Mouse (Mus musculus) midbrain, embryonic 13.5 days (tissue): ENCODE results near the gene Rasgrp2. TPM values are rescaled to one million over a fixed set of nuclear protein-coding genes. Genes with fewer than 3 reads are reported as not detected.

Experiments used
- ATAC-seq: fragments of 200-750 bp; cut with Nextera tagmentation; 2 replicates; pipeline ENCODE4 v1.8.0; 2017; ENCODE audit warnings: mild to moderate bottlenecking, moderate TSS enrichment, moderate library complexity
- H3K27ac ChIP-seq: fragments of 300-500 bp; sonication (generic); 2 replicates; pipeline ENCODE4 v1.5.1; 2015; ENCODE audit warnings: inconsistent platforms, mild to moderate bottlenecking, moderate library complexity
- H3K27me3 ChIP-seq: fragments of 300-500 bp; sonication (generic); 2 replicates; pipeline ENCODE4 v1.6.1; 2015; ENCODE audit warnings: mild to moderate bottlenecking, inconsistent platforms
- H3K36me3 ChIP-seq: fragments of 300-500 bp; sonication (generic); 2 replicates; pipeline ENCODE4 v1.6.1; 2015; ENCODE audit warnings: mild to moderate bottlenecking, inconsistent platforms
- H3K4me1 ChIP-seq: fragments of 300-500 bp; sonication (generic); replicated peaks from 2 replicates; pipeline ENCODE4 v1.6.1; 2015; ENCODE audit warnings: inconsistent platforms
- H3K4me2 ChIP-seq: fragments of 300-500 bp; sonication (generic); replicated peaks from 2 replicates; pipeline ENCODE4 v1.6.1; 2015; ENCODE audit warnings: moderate library complexity, mild to moderate bottlenecking, inconsistent platforms
- H3K4me3 ChIP-seq: fragments of 300-500 bp; sonication (generic); replicated peaks from 2 replicates; pipeline ENCODE4 v1.5.1; 2015; ENCODE audit warnings: mild to moderate bottlenecking, inconsistent platforms
- H3K9ac ChIP-seq: fragments of 300-500 bp; sonication (generic); replicated peaks from 2 replicates; pipeline ENCODE4 v1.6.1; 2015; ENCODE audit warnings: mild to moderate bottlenecking, inconsistent platforms
- H3K9me3 ChIP-seq: fragments of 300-500 bp; sonication (generic); 2 replicates; pipeline ENCODE4 v1.6.1; 2016; ENCODE audit warnings: mild to moderate bottlenecking, inconsistent platforms
- WGBS: fragments of 180-500 bp; shearing (Covaris S2); methylation state at CpG from one replicate; pipeline ENCODE4 v1.1.7; 2015; 5-methylcytosine and 5-hydroxymethylcytosine counted together
- polyA plus RNA-seq: library from polyadenylated mRNA; unstranded; fragments of >200 nt; fragmentation: Nextera tagmentation; extraction: Ambion mirVana; gene quantifications from 2 replicates; pipeline ENCODE4 v1.2.1, GENCODE M21; 2015

The Rasgrp2 gene
- 28.5 and 29.6 TPM in 2 replicates for polyA plus RNA-seq

DNA sequence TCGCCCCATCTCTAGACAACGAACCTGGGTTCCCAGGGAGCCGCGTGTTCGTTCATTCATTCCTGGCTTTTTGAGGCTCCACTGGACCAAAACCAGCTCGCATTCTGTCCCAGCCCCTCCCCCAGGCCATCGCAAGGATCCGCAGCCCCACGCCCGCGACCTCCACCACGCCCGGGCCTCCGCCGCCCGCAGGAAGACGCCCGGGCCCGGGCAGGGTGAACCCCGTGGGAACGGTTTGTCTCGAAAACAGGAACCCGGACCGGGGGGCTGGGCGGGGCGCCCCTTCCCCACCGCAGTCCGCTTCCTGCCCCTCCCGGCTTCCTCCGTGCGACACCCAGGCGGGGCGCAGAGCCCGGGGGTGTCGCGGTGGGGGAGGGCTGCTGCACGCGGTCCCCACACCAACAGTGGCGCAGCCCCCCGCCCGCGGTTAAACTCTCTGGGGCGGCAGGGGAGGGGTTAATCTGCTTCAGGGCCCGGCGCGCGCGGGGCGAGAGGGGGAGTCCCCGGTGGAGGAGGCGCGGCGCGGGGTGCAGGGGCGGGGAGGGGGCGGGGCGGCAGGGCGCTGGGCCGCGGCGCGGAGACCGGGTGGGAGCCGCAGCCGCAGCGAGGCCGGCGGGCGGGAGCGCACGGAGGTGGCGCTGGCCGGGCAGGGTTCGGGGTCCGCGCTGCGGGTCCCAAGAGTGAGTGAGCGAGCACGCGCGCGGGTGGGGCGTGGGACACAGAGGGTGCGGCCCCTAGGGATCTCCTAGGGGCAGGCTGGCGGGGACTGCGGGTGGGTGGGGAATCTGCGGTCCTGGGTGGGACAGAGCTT, at the start of gene Rasgrp2:
TSS of gene Rasgrp2 (plus strand) at position 56 of the 811 bp plus-strand sequence.
- under 1% methylated on average over 73 of the region's 87 CpGs for WGBS

DNA sequence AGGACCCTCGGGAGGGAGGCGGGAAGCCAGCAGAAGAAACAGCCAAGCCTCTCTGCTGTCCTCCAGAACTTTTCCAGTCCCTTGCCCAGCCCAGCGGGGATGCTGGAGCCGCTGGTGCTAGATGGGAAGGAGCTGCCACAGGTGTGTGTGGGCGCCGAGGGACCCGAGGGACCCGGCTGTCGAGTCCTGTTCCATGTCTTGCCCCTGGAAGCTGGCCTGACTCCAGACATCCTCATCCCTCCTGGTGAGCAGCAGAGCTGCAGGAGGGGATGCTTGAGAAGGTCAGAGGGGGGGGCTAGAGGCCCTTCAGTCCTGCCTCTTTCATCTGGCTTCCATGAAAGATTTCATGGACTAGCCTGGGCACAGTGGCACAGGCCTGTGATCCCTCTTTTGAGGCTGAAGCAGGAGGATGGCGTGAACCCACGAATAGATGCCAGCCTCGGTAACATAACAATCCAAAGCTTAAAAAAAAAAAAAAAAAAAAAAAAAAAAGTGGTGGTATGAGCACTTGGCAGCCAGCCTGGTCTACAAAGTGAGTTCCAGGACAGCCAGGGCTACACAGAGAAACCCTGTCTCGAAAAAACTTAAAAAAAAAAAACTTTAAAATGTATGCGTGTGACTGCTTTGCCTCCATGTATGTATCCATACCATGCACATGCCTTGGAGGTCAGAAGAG, 47.6 kb upstream of the Rasgrp2 start:
- no peaks in the 10 kb centered on the region for H3K9me3 ChIP-seq
- peaks cover 56% of the 10 kb centered on the region for H3K36me3 ChIP-seq
- H3K4me2 ChIP-seq: no peak overlapping the region
- WGBS: 68% methylated on average over 14 of the region's 14 CpGs
- H3K4me1 ChIP-seq: peaks cover 6% of the 10 kb centered on the region
- ATAC-seq: no peak
- no peak overlapping the region for H3K4me3 ChIP-seq
- H3K27ac ChIP-seq: no peak overlapping the region
- H3K27me3 ChIP-seq: no peaks in the 10 kb centered on the region
- H3K9ac ChIP-seq: no peak overlapping the region

More for the DNA sequence above, at the start of gene Rasgrp2:
- peak within 1 kb of the TSS; percentile 77 for H3K9ac ChIP-seq
- peaks cover 48% of the 10 kb centered on the region for H3K4me1 ChIP-seq
- no peaks in the 10 kb centered on the region for H3K36me3 ChIP-seq
- no peaks in the 10 kb centered on the region for H3K9me3 ChIP-seq
- H3K27me3 ChIP-seq: peaks cover 40% of the 10 kb centered on the region
- peak within 1 kb of the TSS; percentile 53 for H3K27ac ChIP-seq
- peak within 1 kb of the TSS; percentile 60 for H3K4me3 ChIP-seq
- H3K4me2 ChIP-seq: peak within 1 kb of the TSS; percentile 97
- peak; percentile 15; the same call in 1 of the 2 replicates for ATAC-seq

DNA sequence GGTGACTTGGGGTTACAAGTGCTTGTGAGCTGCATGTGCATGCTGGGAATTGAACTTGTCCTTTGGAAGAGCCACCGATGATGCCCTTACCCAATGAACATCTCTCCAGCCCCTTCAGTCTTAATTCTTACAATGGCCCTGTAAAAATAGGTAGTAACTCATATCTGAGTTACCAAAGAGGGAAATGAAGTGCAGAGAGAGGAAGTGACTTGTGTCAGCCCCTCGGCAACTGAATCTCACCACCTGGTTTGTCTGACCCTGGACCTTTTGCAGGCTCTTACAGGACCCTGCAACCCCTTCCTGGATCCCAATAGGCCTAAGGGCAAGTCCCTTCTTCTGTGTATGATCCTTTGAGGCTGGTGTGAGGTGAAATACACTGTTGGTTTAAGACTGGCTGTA, 47.0 kb upstream of the Rasgrp2 start:
- Histone ChIP-seq H3K4me1 (peaks cover 6% of the 10 kb centered on the region), H3K36me3 (peaks cover 51% of the 10 kb centered on the region), H3K9me3 (no peaks in the 10 kb centered on the region), H3K27ac (no peak overlapping the region), H3K27me3 (no peaks in the 10 kb centered on the region), H3K9ac (no peak overlapping the region), H3K4me3 (no peak overlapping the region), H3K4me2 (no peak overlapping the region)
- WGBS: 96% methylated on average over 2 of the region's 2 CpGs
- ATAC-seq: no peak

DNA sequence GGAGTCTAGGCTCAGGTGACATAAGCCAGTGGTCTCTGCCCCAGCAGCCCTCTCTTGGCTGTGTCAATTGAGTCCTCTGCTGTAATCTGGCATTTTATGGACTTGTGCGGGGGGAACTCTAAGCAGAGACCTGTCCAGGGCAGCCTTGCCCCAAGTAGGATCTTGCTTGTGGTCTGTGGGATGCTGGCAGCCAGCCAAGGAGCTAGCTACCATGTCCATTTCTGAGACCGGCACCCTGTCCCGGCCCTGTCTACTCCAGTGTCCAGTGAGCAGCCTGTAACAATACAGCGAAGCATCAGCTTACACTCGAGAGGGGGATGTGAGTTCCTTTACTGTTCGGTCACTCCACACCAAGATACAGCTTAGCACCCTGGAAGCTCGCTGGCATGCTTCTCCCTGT, 45.1 kb upstream of the Rasgrp2 start:
- WGBS: 85% methylated on average over 7 of the region's 7 CpGs
- H3K9ac ChIP-seq: no peak overlapping the region
- no peak overlapping the region for H3K27ac ChIP-seq
- no peak overlapping the region for H3K4me3 ChIP-seq
- no peak for ATAC-seq
- H3K4me2 ChIP-seq: no peak overlapping the region
- peaks cover 6% of the 10 kb centered on the region; the same call in 1 of the 2 replicates for H3K4me1 ChIP-seq
- H3K9me3 ChIP-seq: no peaks in the 10 kb centered on the region
- peaks cover 40% of the 10 kb centered on the region for H3K36me3 ChIP-seq
- no peaks in the 10 kb centered on the region for H3K27me3 ChIP-seq

DNA sequence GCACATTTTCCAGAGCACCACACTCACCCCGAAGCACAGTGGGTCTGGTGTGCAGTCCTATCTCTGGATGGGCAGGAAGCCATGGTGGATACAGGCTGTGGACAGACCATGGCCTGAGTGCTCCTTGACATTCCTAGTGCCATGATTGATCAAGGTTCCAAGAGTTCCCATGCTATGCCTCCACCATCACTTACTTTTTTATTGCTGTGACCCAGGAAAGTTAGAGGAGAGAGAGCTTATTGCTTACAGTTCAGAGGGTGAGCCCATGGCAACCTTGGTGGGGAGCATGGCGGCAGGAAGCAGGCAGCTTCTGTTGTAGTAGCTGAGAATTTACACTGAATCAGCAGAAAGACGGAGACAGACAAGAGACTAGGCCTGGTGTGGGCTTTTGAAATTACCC, 37.8 kb upstream of the Rasgrp2 start:
- no peak overlapping the region for H3K27ac ChIP-seq
- no peaks in the 10 kb centered on the region for H3K9me3 ChIP-seq
- ATAC-seq: no peak
- H3K4me2 ChIP-seq: no peak overlapping the region
- peaks cover 25% of the 10 kb centered on the region for H3K4me1 ChIP-seq
- H3K4me3 ChIP-seq: no peak overlapping the region
- H3K27me3 ChIP-seq: no peaks in the 10 kb centered on the region
- WGBS: 92% methylated on average over 3 of the region's 3 CpGs
- H3K9ac ChIP-seq: no peak overlapping the region
- peaks cover 17% of the 10 kb centered on the region for H3K36me3 ChIP-seq

DNA sequence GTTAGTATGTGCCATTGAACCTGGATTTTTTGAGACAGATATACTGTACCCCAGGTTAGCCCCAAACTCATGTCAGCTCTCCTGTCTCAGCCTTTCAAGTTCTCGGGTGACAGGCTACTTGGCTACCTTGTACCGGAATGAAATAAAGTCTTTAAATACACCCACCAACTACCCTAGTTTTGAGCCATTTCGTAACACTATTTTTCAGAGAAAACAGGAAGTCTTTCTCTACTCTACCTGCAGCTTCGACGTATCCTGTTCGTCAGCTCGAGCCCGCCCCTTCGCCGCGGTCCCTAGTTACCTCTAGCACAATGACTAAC, 36.1 kb upstream of the Rasgrp2 start:
- peak overlapping the region; percentile 56 for H3K4me2 ChIP-seq
- peaks cover 34% of the 10 kb centered on the region for H3K36me3 ChIP-seq
- ATAC-seq: no peak
- 2% methylated on average over 11 of the region's 11 CpGs for WGBS
- peak overlapping the region; percentile 99 for H3K9ac ChIP-seq
- H3K27me3 ChIP-seq: no peaks in the 10 kb centered on the region
- H3K27ac ChIP-seq: peak overlapping the region; percentile 99
- peaks cover 41% of the 10 kb centered on the region for H3K4me1 ChIP-seq
- H3K9me3 ChIP-seq: no peaks in the 10 kb centered on the region
- peak overlapping the region; percentile 99 for H3K4me3 ChIP-seq

DNA sequence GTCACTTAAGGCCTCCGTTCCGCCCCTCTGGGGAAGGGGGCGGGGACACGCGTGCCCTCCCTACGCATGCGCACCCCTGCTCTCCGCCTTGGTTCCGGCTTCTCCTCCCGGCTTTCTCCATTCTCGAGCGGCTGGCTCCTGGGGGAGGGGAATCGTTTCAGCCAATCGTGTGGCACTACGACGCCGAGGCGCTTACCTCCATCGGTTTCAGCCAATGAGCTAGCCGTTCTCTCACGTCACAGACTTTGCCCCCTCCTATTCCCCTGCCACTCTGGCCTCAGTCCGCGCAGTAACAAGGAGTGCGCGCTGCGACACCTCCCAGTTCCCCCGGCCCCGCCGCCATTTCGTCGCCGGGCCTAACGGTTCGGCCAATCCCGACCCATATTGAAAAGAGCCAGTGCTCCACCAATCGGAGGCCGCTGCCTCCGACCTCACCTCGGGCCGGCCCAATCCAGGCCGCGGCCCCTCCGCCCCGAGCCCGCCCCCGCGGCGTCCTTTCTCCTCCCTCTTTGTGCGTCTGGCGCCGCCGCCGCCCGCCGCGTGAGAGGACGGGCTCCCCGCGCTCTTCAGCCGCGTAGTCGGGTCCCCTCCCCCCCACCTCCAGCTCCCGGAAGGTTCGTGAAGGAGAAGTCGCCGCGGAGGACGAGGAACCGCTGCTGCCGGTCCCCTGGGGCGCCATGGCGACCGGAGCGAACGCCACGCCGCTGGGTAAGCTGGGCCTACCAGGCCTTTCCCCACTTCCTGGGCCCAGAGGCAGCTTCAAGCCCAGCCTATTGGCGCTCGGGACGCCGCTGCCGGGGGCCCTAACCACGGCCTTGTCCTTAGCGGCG, 35.5 kb upstream of the Rasgrp2 start, which contains the start of gene Sf1:
TSS of gene Sf1 (plus strand) at position 280 of the 830 bp plus-strand sequence.
- Histone ChIP-seq H3K4me1 (peaks cover 41% of the 10 kb centered on the region), H3K4me2 (peak within 1 kb of the TSS; percentile 97), H3K27me3 (no peaks in the 10 kb centered on the region), H3K4me3 (peak within 1 kb of the TSS; percentile 99), H3K36me3 (peaks cover 39% of the 10 kb centered on the region), H3K9ac (peak within 1 kb of the TSS; percentile 99), H3K9me3 (no peaks in the 10 kb centered on the region), H3K27ac (peak within 1 kb of the TSS; percentile 99)
- WGBS: 1% methylated on average over 84 of the region's 85 CpGs
- ATAC-seq: peak; percentile 98

DNA sequence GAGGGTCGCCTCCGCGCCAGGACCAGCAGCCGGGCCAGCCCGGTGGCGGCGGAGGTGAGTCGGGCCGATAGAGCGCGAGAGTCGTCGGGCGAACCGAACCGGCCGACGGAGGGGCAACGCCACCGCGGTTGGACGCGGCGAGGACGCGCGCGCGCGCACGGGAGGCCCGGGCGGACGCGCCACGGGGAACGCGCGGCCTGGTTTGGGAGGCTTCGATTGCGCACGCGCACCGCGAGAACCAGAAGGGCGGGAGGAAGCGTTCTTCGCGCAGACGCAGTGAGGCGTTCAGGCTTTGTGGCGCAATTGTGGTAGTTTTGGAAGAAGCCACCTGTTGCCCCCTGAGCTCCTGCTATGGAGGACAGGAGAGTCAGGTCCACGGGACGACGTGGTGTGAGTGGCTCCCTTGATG, 34.8 kb upstream of the Rasgrp2 start:
- Histone ChIP-seq H3K9me3 (no peaks in the 10 kb centered on the region), H3K4me1 (peaks cover 41% of the 10 kb centered on the region), H3K36me3 (peaks cover 45% of the 10 kb centered on the region), H3K27me3 (no peaks in the 10 kb centered on the region), H3K27ac (peak overlapping the region; percentile 99), H3K9ac (peak overlapping the region; percentile 99), H3K4me2 (peak overlapping the region; percentile 97), H3K4me3 (peak overlapping the region; percentile 99)
- under 1% methylated on average over 55 of the region's 55 CpGs for WGBS
- ATAC-seq: no peak

DNA sequence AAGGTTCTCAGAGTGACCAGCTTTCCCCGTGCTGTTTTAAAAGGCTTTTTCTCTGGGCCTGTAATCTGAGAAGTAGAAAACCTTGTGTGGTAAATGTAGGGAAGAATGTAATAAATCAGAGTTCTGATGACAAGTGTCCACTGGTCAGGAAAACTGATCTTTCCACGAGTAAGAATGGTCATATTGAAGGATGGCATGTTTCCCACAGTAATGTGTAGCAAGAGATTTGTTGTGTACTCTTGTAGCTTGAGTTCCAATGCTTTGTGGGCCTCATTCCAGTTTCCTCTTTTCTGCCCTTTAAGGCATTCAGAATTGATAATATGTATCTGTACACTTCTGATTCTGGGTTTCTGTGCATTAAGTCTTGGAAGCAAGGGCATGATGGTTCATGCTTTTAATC, 34.3 kb upstream of the Rasgrp2 start:
- H3K36me3 ChIP-seq: peaks cover 49% of the 10 kb centered on the region
- H3K27me3 ChIP-seq: no peaks in the 10 kb centered on the region
- ATAC-seq: no peak
- H3K27ac ChIP-seq: peak overlapping the region; percentile 99; the same call in 1 of the 2 replicates
- H3K4me2 ChIP-seq: peak overlapping the region; percentile 97
- H3K9me3 ChIP-seq: no peaks in the 10 kb centered on the region
- H3K4me3 ChIP-seq: peak overlapping the region; percentile 99
- WGBS: 11% methylated on average over 2 of the region's 2 CpGs
- peaks cover 41% of the 10 kb centered on the region for H3K4me1 ChIP-seq
- H3K9ac ChIP-seq: peak overlapping the region; percentile 99

DNA sequence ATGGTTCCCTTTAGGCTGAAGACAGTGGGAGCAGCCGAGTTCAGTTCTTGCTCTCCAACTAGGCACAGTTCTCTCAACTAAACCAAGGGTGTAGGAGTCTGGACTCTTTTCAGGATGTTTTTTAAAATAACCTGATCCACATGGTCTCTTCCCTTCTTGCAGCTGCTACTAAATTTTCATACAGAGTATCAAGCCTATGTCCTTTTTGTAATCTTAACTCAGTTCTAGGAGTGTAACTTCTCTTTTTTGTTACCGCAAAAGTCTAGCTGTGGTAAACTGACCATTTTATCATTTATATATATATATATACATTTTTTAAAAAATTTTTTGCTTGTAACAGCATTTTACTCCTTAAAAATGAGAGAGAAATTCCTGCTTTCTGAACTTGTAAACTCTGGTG, 29.0 kb upstream of the Rasgrp2 start:
- 95% methylated on average over 2 of the region's 2 CpGs for WGBS
- no peaks in the 10 kb centered on the region for H3K27me3 ChIP-seq
- H3K27ac ChIP-seq: no peak overlapping the region
- no peaks in the 10 kb centered on the region for H3K9me3 ChIP-seq
- H3K4me2 ChIP-seq: no peak overlapping the region
- H3K4me1 ChIP-seq: peaks cover 27% of the 10 kb centered on the region
- ATAC-seq: no peak
- no peak overlapping the region for H3K9ac ChIP-seq
- H3K4me3 ChIP-seq: no peak overlapping the region
- H3K36me3 ChIP-seq: peaks cover 93% of the 10 kb centered on the region

DNA sequence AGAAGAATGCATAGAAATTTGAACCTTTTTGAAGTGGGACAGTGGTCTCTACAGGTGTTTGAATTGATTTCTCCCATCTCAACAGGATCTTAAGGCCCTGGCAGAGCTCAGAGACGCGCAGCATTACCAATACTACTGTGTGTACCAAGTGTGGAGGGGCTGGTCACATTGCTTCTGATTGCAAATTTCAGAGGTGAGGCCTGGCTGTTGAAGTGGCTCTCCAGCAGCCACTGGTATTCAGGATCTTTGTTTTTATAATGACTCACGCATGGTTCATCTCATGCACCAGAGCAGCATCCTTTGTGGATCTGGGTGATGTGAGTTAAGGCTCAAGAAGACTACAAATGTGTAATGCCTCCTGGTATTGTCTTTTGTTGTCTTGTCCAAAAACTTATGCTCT, 26.7 kb upstream of the Rasgrp2 start:
- peaks cover 95% of the 10 kb centered on the region for H3K36me3 ChIP-seq
- no peak for ATAC-seq
- H3K9ac ChIP-seq: no peak overlapping the region
- no peak overlapping the region for H3K27ac ChIP-seq
- H3K4me2 ChIP-seq: no peak overlapping the region
- H3K4me3 ChIP-seq: no peak overlapping the region
- 92% methylated on average over 3 of the region's 3 CpGs for WGBS
- H3K27me3 ChIP-seq: no peaks in the 10 kb centered on the region
- H3K4me1 ChIP-seq: peaks cover 12% of the 10 kb centered on the region
- no peaks in the 10 kb centered on the region for H3K9me3 ChIP-seq
